Mouse (Mus musculus): ENCODE data around the gene Cyp2j9. TPM values are rescaled to one million over a fixed set of nuclear protein-coding genes. Genes with fewer than 3 reads are reported as not detected.

Cyp2j9 gene
- total RNA-seq (2012; rRNA removed) (not detected in 2 replicates), polyA plus RNA-seq (2012; ENCODE audit: insufficient read depth in 1 of 2, insufficient read length in 2 of 2, low read depth in 1 of 2, low replicate concordance in 2 of 2, missing spikeins in 1 of 2) (not detected)

GRCm38 (mm10) chr4:96590911-96591790, at the start of gene Cyp2j9:
Gene Cyp2j9 (minus strand): TSS chr4:96591578.
- no peaks in the 10 kb centered on the region for H3K36me3 ChIP-seq (ENCODE audit: control insufficient read depth in 1 of 2, insufficient read depth in 2 of 2, low read length in 2 of 2)
- no peak for TF ChIP-seq NRF1 (IDR thresholded peaks at IDR 0.05; ENCODE audit: insufficient read depth, low read depth, low read length, poor library complexity, severe bottlenecking)
- TF ChIP-seq TCF12 (IDR thresholded peaks at IDR 0.05; ENCODE audit: low read depth, low read length), result no peak
- no peak for TF ChIP-seq HCFC1 (IDR thresholded peaks at IDR 0.05; ENCODE audit: low read depth, low read length)
- TF ChIP-seq KAT2A (conservative IDR thresholded peaks at IDR 0.05; ENCODE audit: low read depth, low read length), result no peak
- TF ChIP-seq POLR2AphosphoS2 (IDR thresholded peaks at IDR 0.05; ENCODE audit: low read length), result no peak
- TF ChIP-seq GATA1 (IDR thresholded peaks at IDR 0.05; ENCODE audit: low read depth, low read length), result no peak
- no peak for TF ChIP-seq MAFK (IDR thresholded peaks at IDR 0.05; ENCODE audit: borderline replicate concordance, low read depth, low read length)
- no peak for TF ChIP-seq POLR2AphosphoS5 (IDR thresholded peaks at IDR 0.05; ENCODE audit: borderline replicate concordance, low read depth, low read length)
- TF ChIP-seq ZNF384 (IDR thresholded peaks at IDR 0.05; ENCODE audit: low read depth, low read length), result no peak
- no peak for TF ChIP-seq CHD2 (IDR thresholded peaks at IDR 0.05; ENCODE audit: low read length)
- TF ChIP-seq JUND (IDR thresholded peaks at IDR 0.05; ENCODE audit: low read depth, low read length), result no peak
- no peak for TF ChIP-seq UBTF (IDR thresholded peaks at IDR 0.05; ENCODE audit: borderline replicate concordance, insufficient read depth, low read depth, low read length)
- TF ChIP-seq RCOR1 (IDR thresholded peaks at IDR 0.05; ENCODE audit: low read depth, low read length), result no peak
- TF ChIP-seq BHLHE40 (IDR thresholded peaks at IDR 0.05; ENCODE audit: borderline replicate concordance, low read depth, low read length), result no peak
- no peak for TF ChIP-seq ZMIZ1 (IDR thresholded peaks at IDR 0.05; ENCODE audit: low read depth, low read length)
- no peak for TF ChIP-seq MYC (IDR thresholded peaks at IDR 0.05; ENCODE audit: low read depth, low read length)
- no peak for TF ChIP-seq NELFE (IDR thresholded peaks at IDR 0.05; ENCODE audit: low read depth, low read length)
- TF ChIP-seq USF1 (IDR thresholded peaks at IDR 0.05; ENCODE audit: low read depth, low read length), result no peak
- no peak for TF ChIP-seq SMC3 (IDR thresholded peaks at IDR 0.05; ENCODE audit: low read depth, low read length)
- no peak for DNase-seq (ENCODE audit: low read depth, low spot score)
- no peaks in the 10 kb centered on the region for H3K9me3 ChIP-seq (replicated peaks; ENCODE audit: insufficient read depth, low read length)
- no peak within 1 kb of the TSS for H3K9ac ChIP-seq (ENCODE audit: control insufficient read depth, low read depth, low read length, poor library complexity, severe bottlenecking)
- H3K27ac ChIP-seq (ENCODE audit: control insufficient read depth, low read depth, low read length), result no peak within 1 kb of the TSS
- H3K79me2 ChIP-seq (ENCODE audit: control insufficient read depth, insufficient read depth, low read length, poor library complexity), result no peaks in the 10 kb centered on the region
- H3K4me1 ChIP-seq (ENCODE audit: control insufficient read depth in 1 of 2, insufficient read depth in 2 of 2, low read length in 2 of 2), result no peaks in the 10 kb centered on the region
- no peak within 1 kb of the TSS for H3K4me3 ChIP-seq (ENCODE audit: control insufficient read depth in 1 of 2, insufficient read depth in 1 of 2, low read depth in 2 of 2, low read length in 2 of 2)
- no peaks in the 10 kb centered on the region for H3K27me3 ChIP-seq (ENCODE audit: control insufficient read depth in 1 of 2, insufficient read depth in 2 of 2, low read length in 2 of 2)

Measured in MEL (cell line).